Mouse (Mus musculus) granulocyte monocyte progenitor cell, adult 5-6 weeks (primary cell): ENCODE data around the gene Sall4. TPM values are rescaled to one million over a fixed set of nuclear protein-coding genes. Genes with fewer than 3 reads are reported as not detected.
"Not testable (repeated sequence)": the region's sequence is repeated elsewhere in the genome, so short reads cannot be mapped to it uniquely, and the experiment has no call there.

Experiments used
- ATAC-seq: replicated peaks from 2 replicates; pipeline ENCODE4 v1.8.0; 2016; ENCODE audit warnings: mild to moderate bottlenecking, moderate TSS enrichment, inconsistent platforms; ENCODE audit not compliant: poor library complexity, severe bottlenecking
- total RNA-seq, 2 experiments: library from RNA; stranded (forward) in 1 of 2; stranded (reverse) in 1 of 2; fragments of 200-712, 200-1000 nt in 1 of 2; fragments of >200 nt in 1 of 2; fragmentation: Nextera tagmentation in 1 of 2; gene quantifications; 2 replicates each; pipeline ENCODE4 v1.2.3; 2014 to 2017

The Sall4 gene
- total RNA-seq, 2 experiments from 2014 or later, result not detected

- no peak for ATAC-seq
These were observed 5.8 kb downstream of the Sall4 start for GRCm38 (mm10) chr2:168761954-168762353.

- ATAC-seq, result no peak
These were observed 6.6 kb downstream of the Sall4 start for GRCm38 (mm10) chr2:168761141-168761540.

- not testable (repeated sequence) for ATAC-seq
These were observed 23.3 kb downstream of the Sall4 start for GRCm38 (mm10) chr2:168744406-168744805.

GRCm38 (mm10) chr2:168742649-168743048 is 25.1 kb downstream of the Sall4 start:
- ATAC-seq, result 0 out of 2 replicates have a peak, but pooled peaks have one; percentile 31

GRCm38 (mm10) chr2:168742059-168742627 is 25.6 kb downstream of the Sall4 start, which contains the start of gene Atp9a:
Atp9a (minus strand) TSS chr2:168742409.
- ATAC-seq, result peak; percentile 44

- peak; percentile 35; the same call in 1 of the 2 replicates for ATAC-seq
These were observed 26.3 kb downstream of the Sall4 start for GRCm38 (mm10) chr2:168741273-168742058.

- no peak for ATAC-seq
These were observed 27.2 kb downstream of the Sall4 start for GRCm38 (mm10) chr2:168740496-168740895.

GRCm38 (mm10) chr2:168738854-168739253 is 28.9 kb downstream of the Sall4 start:
- no peak for ATAC-seq

- no peak for ATAC-seq
These were observed 29.9 kb downstream of the Sall4 start for GRCm38 (mm10) chr2:168737878-168738277.

GRCm38 (mm10) chr2:168734023-168734422 is 33.7 kb downstream of the Sall4 start:
- no peak for ATAC-seq

GRCm38 (mm10) chr2:168731258-168731657 is 36.5 kb downstream of the Sall4 start:
- ATAC-seq, result no peak

GRCm38 (mm10) chr2:168729736-168730135 is 38.0 kb downstream of the Sall4 start:
- ATAC-seq, result no peak

- no peak for ATAC-seq
These were observed 39.7 kb downstream of the Sall4 start for GRCm38 (mm10) chr2:168728045-168728444.

GRCm38 (mm10) chr2:168726007-168726406 is 41.7 kb downstream of the Sall4 start:
- ATAC-seq, result no peak

- ATAC-seq, result peak; percentile 7; the same call in 1 of the 2 replicates
These were observed 46.4 kb downstream of the Sall4 start for GRCm38 (mm10) chr2:168721313-168721712.

- ATAC-seq, result no peak
These were observed 48.0 kb downstream of the Sall4 start for GRCm38 (mm10) chr2:168719742-168720141.

GRCm38 (mm10) chr2:168718735-168719134 is 49.0 kb downstream of the Sall4 start:
- no peak for ATAC-seq

- ATAC-seq, result no peak
These were observed 49.5 kb downstream of the Sall4 start for GRCm38 (mm10) chr2:168718267-168718666.

- no peak for ATAC-seq
These were observed 55.3 kb downstream of the Sall4 start for GRCm38 (mm10) chr2:168712199-168713176.

- ATAC-seq, result no peak
These were observed 56.8 kb downstream of the Sall4 start for GRCm38 (mm10) chr2:168710979-168711378.
